Mouse (Mus musculus) CH12.LX (cell line): Measurements from ENCODE around the gene Fer1l5. TPM values are rescaled to one million over a fixed set of nuclear protein-coding genes. Genes with fewer than 3 reads are reported as not detected.
A peak's percentile ranks its signal among the peaks of the same experiment; 100 is the strongest.

Experiments used
- DNase-seq: peaks from one replicate; pipeline ENCODE4 v3.0.0-alpha.2; 2013; ENCODE audit errors: extremely low read depth
- H3K27ac ChIP-seq: 2 replicates; pipeline ENCODE4 v1.5.1; 2012; ENCODE audit warnings: low read depth, mild to moderate bottlenecking, control low read depth, moderate library complexity; ENCODE audit not compliant: insufficient read depth
- H3K27me3 ChIP-seq: replicated peaks from 2 replicates; pipeline ENCODE3; 2012; ENCODE audit warnings: inconsistent platforms
- H3K36me3 ChIP-seq, 2 experiments: replicated peaks in 1 of 2; 2 replicates each; pipeline versions ENCODE3 to v1.6.1; 2012; ENCODE audit warnings: inconsistent platforms in 1 of 2, low read length in 1 of 2, mild to moderate bottlenecking in 1 of 2, mixed read lengths in 1 of 2, moderate library complexity in 1 of 2; ENCODE audit not compliant: control insufficient read depth in 1 of 2, insufficient read depth in 1 of 2
- H3K4me1 ChIP-seq, 2 experiments: 2 replicates each; pipeline ENCODE4 v1.6.1; 2012; ENCODE audit warnings: inconsistent platforms in 1 of 2, moderate library complexity in 1 of 2; ENCODE audit not compliant: insufficient read depth in 2 of 2, control insufficient read depth in 1 of 2
- H3K4me2 ChIP-seq: 2 replicates; pipeline ENCODE4 v1.6.1; 2012; ENCODE audit warnings: low read depth, mild to moderate bottlenecking, control low read depth; ENCODE audit not compliant: poor library complexity, insufficient read depth, severe bottlenecking
- H3K4me3 ChIP-seq, 3 experiments: fragments of 150-350 bp in 1 of 3; sonication (generic) in 1 of 3; replicated peaks in 1 of 3; 2 replicates each; pipeline versions ENCODE3 to v1.5.1; 2011 to 2012; ENCODE audit warnings: low read depth in 2 of 3, low read length in 2 of 3, mild to moderate bottlenecking in 2 of 3, moderate library complexity in 2 of 3, control low read depth in 1 of 3, improper control_type of control experiment in 1 of 3, inconsistent platforms in 1 of 3, mixed read lengths in 1 of 3; ENCODE audit not compliant: poor library complexity in 1 of 3
- H3K79me2 ChIP-seq: replicated peaks from 2 replicates; pipeline ENCODE4 v1.6.1; 2012; ENCODE audit warnings: mild to moderate bottlenecking, moderate library complexity; ENCODE audit not compliant: control insufficient read depth, poor library complexity, insufficient read depth, severe bottlenecking; ENCODE audit errors: extremely low read depth
- H3K9ac ChIP-seq: 2 replicates; pipeline ENCODE4 v1.6.1; 2012; ENCODE audit warnings: low read depth, mild to moderate bottlenecking, control low read depth, moderate library complexity; ENCODE audit not compliant: insufficient read depth
- H3K9me3 ChIP-seq: replicated peaks from 2 replicates; pipeline ENCODE3; 2012; ENCODE audit warnings: low read length, inconsistent platforms, mixed read lengths
- CHD1 ChIP-seq: IDR thresholded peaks from 2 replicates; pipeline ENCODE4 v1.6.1; 2012; ENCODE audit warnings: low read depth, low read length, improper control_type of control experiment, inconsistent platforms
- CTCF ChIP-seq, 2 experiments: IDR thresholded peaks in 1 of 2; conservative IDR thresholded peaks in 1 of 2; 2 replicates each; pipeline ENCODE4 v1.5.1; 2011 to 2012; ENCODE audit warnings: low read depth in 2 of 2, low read length in 2 of 2, improper control_type of control experiment in 1 of 2, inconsistent platforms in 1 of 2, mild to moderate bottlenecking in 1 of 2, moderate library complexity in 1 of 2
- ELF1 ChIP-seq: IDR thresholded peaks from 2 replicates; pipeline ENCODE4 v1.6.1; 2014; ENCODE audit warnings: low read depth, mild to moderate bottlenecking, inconsistent platforms, low read length, improper control_type of control experiment
- ETS1 ChIP-seq: conservative IDR thresholded peaks from 2 replicates; pipeline ENCODE4 v1.6.1; 2012; ENCODE audit warnings: low read depth, mild to moderate bottlenecking, inconsistent platforms, low read length, improper control_type of control experiment, moderate library complexity
- HCFC1 ChIP-seq: IDR thresholded peaks from 2 replicates; pipeline ENCODE4 v1.6.1; 2012; ENCODE audit warnings: low read depth, mild to moderate bottlenecking, inconsistent platforms, low read length, improper control_type of control experiment
- JUN ChIP-seq: IDR thresholded peaks from 2 replicates; pipeline ENCODE4 v1.6.1; 2011; ENCODE audit warnings: low read depth, mild to moderate bottlenecking, low read length, improper control_type of control experiment, moderate library complexity; ENCODE audit not compliant: insufficient read depth
- JUND ChIP-seq: conservative IDR thresholded peaks from 2 replicates; pipeline ENCODE4 v1.6.1; 2011; ENCODE audit warnings: low read depth, low read length, improper control_type of control experiment
- KAT2A ChIP-seq: IDR thresholded peaks from 2 replicates; pipeline ENCODE4 v1.6.1; 2012; ENCODE audit warnings: low read length, improper control_type of control experiment, inconsistent platforms; ENCODE audit not compliant: insufficient replicate concordance
- MAFK ChIP-seq: IDR thresholded peaks from 2 replicates; pipeline ENCODE4 v1.6.1; 2011; ENCODE audit warnings: low read length, improper control_type of control experiment; ENCODE audit not compliant: insufficient replicate concordance
- MAX ChIP-seq: IDR thresholded peaks from 2 replicates; pipeline ENCODE4 v1.6.1; 2011; ENCODE audit warnings: low read length, improper control_type of control experiment
- MYC ChIP-seq: IDR thresholded peaks from 2 replicates; pipeline ENCODE4 v1.6.1; 2011; ENCODE audit warnings: low read depth, mild to moderate bottlenecking, improper control_type of control experiment, low read length
- NELFE ChIP-seq: IDR thresholded peaks from 2 replicates; pipeline ENCODE4 v1.6.1; 2011; ENCODE audit warnings: low read depth, low read length, improper control_type of control experiment
- NRF1 ChIP-seq: IDR thresholded peaks from 2 replicates; pipeline ENCODE4 v1.6.1; 2014; ENCODE audit warnings: low read depth, mild to moderate bottlenecking, inconsistent platforms, low read length, improper control_type of control experiment, moderate library complexity
- POLR2A ChIP-seq: IDR thresholded peaks from 2 replicates; pipeline ENCODE4 v1.6.1; 2011; ENCODE audit warnings: low read depth, mild to moderate bottlenecking, improper control_type of control experiment, low read length
- SMC3 ChIP-seq: IDR thresholded peaks from 2 replicates; pipeline ENCODE4 v1.6.1; 2011; ENCODE audit warnings: low read depth, low read length, improper control_type of control experiment
- USF2 ChIP-seq: conservative IDR thresholded peaks from 2 replicates; pipeline ENCODE4 v1.6.1; 2011; ENCODE audit warnings: low read depth, low read length, improper control_type of control experiment
- ZMIZ1 ChIP-seq: IDR thresholded peaks from 2 replicates; pipeline ENCODE4 v1.6.1; 2012; ENCODE audit warnings: low read depth, mild to moderate bottlenecking, inconsistent platforms, low read length, improper control_type of control experiment
- dilution Hi-C: fragments of 300-500 bp; cut with MboI; formaldehyde crosslinking; loops from 2 replicates; pipeline ENCODE4 v1.14.3; 2020; ENCODE audit warnings: low sequenced_read_pairs; ENCODE audit not compliant: extremely low pct_unique_long_range_greater_than_20kb, extremely low pct_ligation_motif_present
- in situ Hi-C: fragments of 300-500 bp; cut with MboI; formaldehyde crosslinking; loops from 3 replicates; pipeline ENCODE4 v1.14.3; 2019; ENCODE audit warnings: low sequenced_read_pairs, low pct_ligation_motif_present, low pct_unique_long_range_greater_than_20kb, mixed read lengths
- polyA plus RNA-seq: library from polyadenylated mRNA; unstranded; fragments of >175 nt; gene quantifications from 2 replicates; pipeline ENCODE4 v1.2.1, GENCODE M21; 2012; ENCODE audit warnings: low read depth; ENCODE audit not compliant: insufficient read length
- total RNA-seq, 2 experiments: library from RNA; depleted of rRNA; stranded (reverse); fragments of 300-350 nt in 1 of 2; fragments of >200 nt in 1 of 2; gene quantifications; 2 replicates each; pipeline ENCODE4 v1.2.3; 2012 to 2014

The Fer1l5 gene
- total and polyA plus RNA-seq, 3 experiments = 1.2 TPM; not detected in 2

GRCm38 (mm10) chr1:36445508-36445907 lies 73.4 kb downstream of the Fer1l5 start:
- peak overlapping the region in 1 of 3 experiments; percentile 97 for H3K4me3 ChIP-seq
- peak overlapping the region; percentile 38; the same call in 1 of the 2 replicates for H3K4me2 ChIP-seq
- H3K36me3 ChIP-seq = peaks cover 5 to 27% of the 10 kb centered on the region in 2 experiments
- DNase-seq = no peak
- no peaks in the 10 kb centered on the region for H3K27me3 ChIP-seq
- H3K9me3 ChIP-seq = peaks cover 5% of the 10 kb centered on the region
- H3K4me1 ChIP-seq = peaks cover 6 to 21% of the 10 kb centered on the region in 2 experiments
- H3K79me2 ChIP-seq = no peaks in the 10 kb centered on the region; the same call in 1 of the 2 replicates
- 0 out of 2 replicates have a peak overlapping the region, but pooled peaks have one; percentile 18 for H3K27ac ChIP-seq
- peak overlapping the region; percentile 31; the same call in 1 of the 2 replicates for H3K9ac ChIP-seq
- in situ Hi-C loops = no loop called here
- dilution Hi-C loops = no loop called here
- TF ChIP-seq NRF1 (no peak), MAFK (no peak), SMC3 (no peak), USF2 (no peak), POLR2A (no peak), ETS1 (no peak), MAX (no peak), ELF1 (no peak), NELFE (no peak), CHD1 (no peak), JUND (no peak)

- no peak overlapping the region; the same call in 1 of the 2 replicates for H3K4me2 ChIP-seq
- H3K9ac ChIP-seq = peak overlapping the region; percentile 4; the same call in 1 of the 2 replicates
- H3K79me2 ChIP-seq = no peaks in the 10 kb centered on the region; the same call in 1 of the 2 replicates
- peaks cover 5 to 21% of the 10 kb centered on the region in 2 experiments for H3K36me3 ChIP-seq
- peaks cover 5% of the 10 kb centered on the region for H3K9me3 ChIP-seq
- peak; percentile 29 for DNase-seq
- TF ChIP-seq SMC3 (no peak), USF2 (no peak), ZMIZ1 (no peak), CTCF (conservative IDR thresholded peaks at IDR 0.05 in 1 of 2, IDR thresholded peaks at IDR 0.05 in 1 of 2; ENCODE audit: low read depth in 2 of 2, low read length in 2 of 2) (no peak), JUN (no peak), CHD1 (0 out of 2 replicates have a peak, but pooled peaks have one; percentile 32), HCFC1 (no peak), POLR2A (0 out of 2 replicates have a peak, but pooled peaks have one; percentile 22), KAT2A (no peak), MYC (no peak)
- in situ Hi-C loops = no loop called here
- dilution Hi-C loops = no loop called here
- no peak overlapping the region for H3K4me3 ChIP-seq
- no peak overlapping the region for H3K27ac ChIP-seq
- peaks cover 6 to 21% of the 10 kb centered on the region in 2 experiments for H3K4me1 ChIP-seq
- H3K27me3 ChIP-seq = no peaks in the 10 kb centered on the region
Observed at GRCm38 (mm10) chr1:36446106-36446824, 74.2 kb downstream of the Fer1l5 start.
